Mouse (Mus musculus): Measurements from ENCODE around the gene Fstl5.

GRCm38 (mm10) chr3:76467229-76467874 is 393.3 kb downstream of the Fstl5 start:
- TF ChIP-seq CTCF (IDR thresholded peaks at IDR 0.05; ENCODE audit: low read depth, low read length) (no peak), TAL1 (conservative IDR thresholded peaks at IDR 0.05; ENCODE audit: low read depth, low read length) (no peak), POLR2AphosphoS5 (IDR thresholded peaks at IDR 0.05; ENCODE audit: insufficient replicate concordance, low read depth, low read length) (no peak)

Data from G1E (cell line).